In the genomic region with DNA sequence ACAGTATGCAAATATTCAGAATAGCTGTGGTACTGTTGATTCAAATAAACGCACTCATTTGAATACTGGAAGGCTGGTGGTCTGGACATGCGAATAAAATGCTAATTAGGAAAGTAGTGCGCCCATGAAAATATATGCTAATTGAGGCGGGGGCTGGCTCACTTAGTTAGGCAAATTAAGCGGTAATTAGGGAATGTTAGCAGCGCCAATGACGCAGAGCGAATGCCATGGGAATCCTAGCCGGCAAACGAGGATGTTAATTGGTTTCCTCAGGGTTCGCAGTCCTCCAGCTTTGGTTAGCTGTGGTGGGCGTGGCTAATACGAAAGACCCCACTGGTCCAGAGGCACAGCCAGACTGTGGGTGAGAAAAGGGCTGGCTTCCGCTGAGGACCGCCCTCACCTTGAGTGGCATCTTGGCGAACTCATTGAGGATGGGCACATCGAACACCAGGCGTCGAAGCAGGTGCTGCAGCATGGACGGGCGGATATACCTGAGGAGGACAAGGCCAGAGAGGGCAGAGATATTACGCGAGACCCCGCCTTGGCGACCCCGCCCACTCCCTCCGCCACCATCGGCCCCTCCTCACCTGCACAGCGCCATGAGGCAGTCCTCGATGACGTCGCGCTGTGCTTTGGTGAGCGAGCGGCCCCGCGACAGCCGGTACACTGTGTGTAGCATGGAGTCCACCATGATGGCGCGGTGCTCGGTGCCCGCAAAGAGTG, we compare ENCODE assay signal across 8 mouse cellular contexts. TPM values are rescaled to one million over a fixed set of nuclear protein-coding genes. Genes with fewer than 3 reads are reported as not detected.
DNase-seq lines count a peak whose midpoint lies in the region; ATAC-seq and TF ChIP-seq lines count a peak whose summit lies in the region.

No protein-coding gene starts in this region.

- no peak for ATAC-seq in heart, embryonic 13.5 days (ENCODE audit: extremely low read depth, insufficient number of reproducible peaks, low FRiP score, low TSS enrichment)
- ATAC-seq in hindbrain, embryonic 12.5 days (ENCODE audit: low FRiP score) = peak; percentile 91
- no peak for ATAC-seq in liver, embryonic 13.5 days (ENCODE audit: low read depth)
- peak; percentile 69 for ATAC-seq in stomach, embryonic 14.5 days (ENCODE audit: insufficient number of reproducible peaks, insufficient read depth, low FRiP score, low read depth)
- no peak for ATAC-seq in activated CD4-positive, CD25-positive, alpha-beta regulatory T cell, adult 4 months

- TF ChIP-seq CTCF in cerebellum, adult 2 months (IDR thresholded peaks at IDR 0.05; ENCODE audit: borderline replicate concordance, insufficient read depth, low read depth, low read length) = no peak

- DNase-seq in heart, postnatal 25 days (ENCODE audit: low spot score) = no peak
- peak; percentile 63 for DNase-seq in embryo, embryonic 10 days (ENCODE audit: low spot score)
- no peak for DNase-seq in liver, embryonic 13.5 days
- no peak for DNase-seq in cerebellum, adult 2 months

- WGBS in heart, embryonic 13.5 days = 7% methylated on average over 42 of the region's 42 CpGs
- 3% methylated on average over 40 of the region's 42 CpGs for WGBS in hindbrain, embryonic 12.5 days
- 11% methylated on average over 42 of the region's 42 CpGs for WGBS in liver, embryonic 13.5 days (ENCODE audit: insufficient replicate concordance)
- WGBS in stomach, embryonic 14.5 days = 8% methylated on average over 42 of the region's 42 CpGs
- 4% methylated on average over 42 of the region's 42 CpGs for WGBS in cerebellum, adult 2 months

- H3K4me1 ChIP-seq in heart, embryonic 13.5 days = peaks cover 8% of the 10 kb centered on the region; the same call in 1 of the 2 replicates
- peaks cover 24% of the 10 kb centered on the region for H3K4me1 ChIP-seq in hindbrain, embryonic 12.5 days
- H3K4me1 ChIP-seq in liver, embryonic 13.5 days (replicated peaks) = peaks cover 15% of the 10 kb centered on the region; the same call in 1 of the 2 replicates
- H3K4me1 ChIP-seq in stomach, embryonic 14.5 days (ENCODE audit: control insufficient read depth, insufficient read depth, low read length) = peaks cover 5% of the 10 kb centered on the region; the same call in 1 of the 2 replicates
- no peaks in the 10 kb centered on the region for H3K4me1 ChIP-seq in cerebellum, adult 2 months (ENCODE audit: control insufficient read depth, insufficient read depth, low read length)

- intact Hi-C loops in heart, postnatal 25 days (cut with DNase I) = no loop called here

- no peak for TF ChIP-seq POLR2A in cerebellum, adult 2 months (IDR thresholded peaks at IDR 0.05; ENCODE audit: borderline replicate concordance, insufficient read depth, low read length)

- H3K9me3 ChIP-seq in heart, embryonic 13.5 days = no peaks in the 10 kb centered on the region
- H3K9me3 ChIP-seq in hindbrain, embryonic 12.5 days (replicated peaks) = no peaks in the 10 kb centered on the region
- no peaks in the 10 kb centered on the region for H3K9me3 ChIP-seq in liver, embryonic 13.5 days (replicated peaks)
- H3K9me3 ChIP-seq in stomach, embryonic 14.5 days (ENCODE audit: control insufficient read depth, low read depth, low read length) = no peaks in the 10 kb centered on the region

- no peak overlapping the region for H3K27ac ChIP-seq in heart, embryonic 13.5 days (replicated peaks)
- peak overlapping the region; percentile 86 for H3K27ac ChIP-seq in hindbrain, embryonic 12.5 days
- no peak overlapping the region for H3K27ac ChIP-seq in liver, embryonic 13.5 days
- H3K27ac ChIP-seq in stomach, embryonic 14.5 days (ENCODE audit: low read length) = no peak overlapping the region
- H3K27ac ChIP-seq in cerebellum, adult 2 months (ENCODE audit: insufficient read depth, low read length) = no peak overlapping the region

- peaks cover 96% of the 10 kb centered on the region for H3K27me3 ChIP-seq in heart, embryonic 13.5 days (replicated peaks)
- H3K27me3 ChIP-seq in hindbrain, embryonic 12.5 days = peaks cover 27% of the 10 kb centered on the region
- peaks cover 61% of the 10 kb centered on the region for H3K27me3 ChIP-seq in liver, embryonic 13.5 days
- peaks cover 8% of the 10 kb centered on the region; the same call in 1 of the 2 replicates for H3K27me3 ChIP-seq in stomach, embryonic 14.5 days (ENCODE audit: control insufficient read depth, insufficient read depth, low read length)
- no peaks in the 10 kb centered on the region for H3K27me3 ChIP-seq in cerebellum, adult 2 months (ENCODE audit: control insufficient read depth, insufficient read depth, low read length)

- H3K4me3 ChIP-seq in heart, embryonic 13.5 days = peak overlapping the region; percentile 37
- H3K4me3 ChIP-seq in hindbrain, embryonic 12.5 days = peak overlapping the region; percentile 38
- H3K4me3 ChIP-seq in liver, embryonic 13.5 days (replicated peaks) = peak overlapping the region; percentile 14; the same call in 1 of the 2 replicates
- H3K4me3 ChIP-seq in stomach, embryonic 14.5 days (ENCODE audit: low read depth, low read length) = peak overlapping the region; percentile 22
- H3K4me3 ChIP-seq in cerebellum, adult 2 months (replicated peaks; ENCODE audit: insufficient read depth, low read depth, low read length) = no peak overlapping the region

- no peak overlapping the region for H3K9ac ChIP-seq in heart, embryonic 13.5 days
- peak overlapping the region; percentile 43 for H3K9ac ChIP-seq in hindbrain, embryonic 12.5 days
- no peak overlapping the region for H3K9ac ChIP-seq in liver, embryonic 13.5 days
- no peak overlapping the region for H3K9ac ChIP-seq in stomach, embryonic 14.5 days (replicated peaks; ENCODE audit: low read depth, low read length)

- no peaks in the 10 kb centered on the region for H3K36me3 ChIP-seq in heart, embryonic 13.5 days
- no peaks in the 10 kb centered on the region for H3K36me3 ChIP-seq in hindbrain, embryonic 12.5 days
- H3K36me3 ChIP-seq in liver, embryonic 13.5 days = no peaks in the 10 kb centered on the region
- no peaks in the 10 kb centered on the region for H3K36me3 ChIP-seq in stomach, embryonic 14.5 days (ENCODE audit: control insufficient read depth, insufficient read depth, low read length)

- peak overlapping the region; percentile 64 for H3K4me2 ChIP-seq in heart, embryonic 13.5 days
- peak overlapping the region; percentile 66 for H3K4me2 ChIP-seq in hindbrain, embryonic 12.5 days (replicated peaks)
- H3K4me2 ChIP-seq in liver, embryonic 13.5 days = peak overlapping the region; percentile 33
- peak overlapping the region; percentile 51 for H3K4me2 ChIP-seq in stomach, embryonic 14.5 days (replicated peaks; ENCODE audit: low read depth, low read length)

RNA-seq across cellular contexts. Expression of a gene that starts 53.6 kb away (rescaled TPM):
- 0.19 and 0.31 TPM in 2 replicates for polyA plus RNA-seq in heart, embryonic 13.5 days (2015; fragmentation: Nextera tagmentation; extraction: Ambion mirVana)
- total RNA-seq in heart, postnatal 25 days (2021) = not detected
- polyA plus RNA-seq in hindbrain, embryonic 12.5 days (2016; fragmentation: Nextera tagmentation; extraction: Ambion mirVana) = 5.2 and 5.7 TPM in 2 replicates
- polyA plus RNA-seq in liver, embryonic 13.5 days (2015; fragmentation: Nextera tagmentation; extraction: Ambion mirVana) = 0.16 and 0.22 TPM in 2 replicates
- 0.30 and 0.78 TPM in 2 replicates for polyA plus RNA-seq in stomach, embryonic 14.5 days (2014; fragmentation: Nextera tagmentation; extraction: Ambion mirVana)
- 9.5 and 12.1 TPM in 2 replicates for polyA plus RNA-seq in cerebellum, adult 2 months (2012; rRNA removed)
- polyA plus RNA-seq in activated CD4-positive, CD25-positive, alpha-beta regulatory T cell, adult 4 months (2017; shearing (Covaris generic)) = under 1 TPM; 0.03 to 0.05 TPM

Comparison
In these comparisons a context has a peak if more than half of its experiments do, and no peak if none do; other contexts are left out.
1. ATAC-seq: peak in hindbrain, embryonic 12.5 days (single experiment) and stomach, embryonic 14.5 days (single experiment); none in heart, embryonic 13.5 days (single experiment), liver, embryonic 13.5 days (single experiment) and activated CD4-positive, CD25-positive, alpha-beta regulatory T cell, adult 4 months (single experiment).
2. Peak in every context shown above with its lines, with median percentiles within 50 percentile points of each other: H3K4me2 ChIP-seq.